Mouse (Mus musculus) heart, adult 9 months (tissue): Measurements from ENCODE around the gene Dlst.
"Not testable (repeated sequence)": the region's sequence is repeated elsewhere in the genome, so short reads cannot be mapped to it uniquely, and the experiment has no call there.

Experiments
- DNase-seq, 2 experiments: peaks; one replicate each; pipeline ENCODE4 v3.0.0; 2022; ENCODE audit warnings: low spot score in 2 of 2

The Dlst gene

DNA sequence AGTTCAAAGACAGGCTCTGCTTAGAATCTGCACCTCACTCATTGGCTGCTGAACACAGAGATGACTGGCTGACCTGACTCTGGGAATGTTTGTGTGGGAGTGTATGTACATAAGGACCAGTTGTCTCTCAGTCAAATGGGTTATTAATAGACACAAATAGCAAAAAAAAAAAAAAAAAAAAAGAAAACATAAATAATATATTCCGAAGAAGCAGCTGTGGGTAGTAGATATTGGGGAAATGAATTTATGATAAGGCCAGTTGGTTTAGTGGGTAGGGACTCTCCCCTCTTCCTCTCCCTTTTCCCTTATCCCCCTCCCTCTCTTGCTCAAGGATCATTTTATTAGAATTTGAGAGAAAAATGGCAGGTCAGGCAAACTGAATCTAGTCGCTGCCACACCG, 3.3 kb downstream of the Dlst start:
- DNase-seq: no peak

DNA sequence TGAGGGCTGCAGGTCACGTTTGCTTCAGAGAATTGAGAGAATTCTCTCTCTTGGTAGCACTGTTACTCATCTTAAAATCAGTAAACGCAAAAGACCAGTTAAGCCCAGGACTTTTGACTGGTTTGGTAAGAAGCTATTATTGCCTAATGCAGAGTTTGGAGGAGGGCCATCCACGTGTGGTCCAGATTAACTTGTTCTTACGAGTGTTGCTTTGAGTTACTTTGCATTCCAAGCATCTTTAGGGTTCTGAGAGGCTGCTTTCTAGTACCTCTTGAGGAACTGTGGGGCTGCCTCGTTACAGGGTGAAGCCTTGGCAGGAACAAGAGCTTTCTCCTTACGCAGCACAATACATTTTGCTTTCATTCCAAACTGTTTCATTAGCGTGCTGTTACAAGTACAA, 5.0 kb downstream of the Dlst start:
- no peak for DNase-seq

- DNase-seq: no peak
These were observed 11.3 kb downstream of the Dlst start for GRCm38 (mm10) chr12:85121806-85122459.

DNA sequence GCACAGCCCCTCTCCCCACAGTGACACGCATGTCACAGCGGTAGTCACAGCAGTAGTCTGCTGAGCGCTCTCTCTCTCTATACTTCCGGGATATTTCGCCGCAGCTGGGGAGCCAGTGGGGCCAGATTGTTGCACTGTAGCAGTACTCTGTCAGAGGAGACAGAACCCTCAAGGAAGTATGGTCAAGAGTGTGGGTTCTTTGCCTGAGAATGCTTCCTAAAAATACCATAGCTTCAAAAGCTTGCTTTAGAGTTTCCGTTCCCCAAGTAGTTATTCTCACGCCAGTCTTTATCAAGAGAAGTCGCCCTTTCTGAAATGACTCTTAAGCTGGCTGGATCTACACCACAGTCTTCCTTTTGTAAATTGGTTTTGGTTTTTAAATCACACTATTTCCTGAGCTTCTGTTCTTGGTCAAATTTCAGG, 12.5 kb downstream of the Dlst start:
- no peak for DNase-seq

GRCm38 (mm10) chr12:85123645-85124044, 13.0 kb downstream of the Dlst start:
- no peak for DNase-seq

DNA sequence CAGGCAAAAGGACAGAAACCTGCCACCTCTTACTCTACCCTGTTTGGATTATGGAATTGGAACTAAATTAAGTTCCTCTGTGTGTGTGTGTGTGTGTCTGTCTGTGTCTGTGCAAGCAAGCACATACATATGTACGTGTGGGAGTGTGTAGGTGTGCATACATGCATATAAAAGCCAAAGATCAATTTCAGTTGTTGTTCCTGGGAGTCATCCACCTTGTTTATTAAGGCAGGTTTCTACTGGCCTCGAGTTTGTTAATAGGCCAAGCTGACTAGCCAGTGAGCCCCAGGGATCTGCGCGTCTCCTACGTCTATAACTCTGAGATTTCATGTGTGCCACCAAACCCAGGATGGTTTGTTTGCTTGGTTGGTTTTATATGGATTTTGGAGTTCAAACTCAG, 14.1 kb downstream of the Dlst start:
- DNase-seq: no peak

DNA sequence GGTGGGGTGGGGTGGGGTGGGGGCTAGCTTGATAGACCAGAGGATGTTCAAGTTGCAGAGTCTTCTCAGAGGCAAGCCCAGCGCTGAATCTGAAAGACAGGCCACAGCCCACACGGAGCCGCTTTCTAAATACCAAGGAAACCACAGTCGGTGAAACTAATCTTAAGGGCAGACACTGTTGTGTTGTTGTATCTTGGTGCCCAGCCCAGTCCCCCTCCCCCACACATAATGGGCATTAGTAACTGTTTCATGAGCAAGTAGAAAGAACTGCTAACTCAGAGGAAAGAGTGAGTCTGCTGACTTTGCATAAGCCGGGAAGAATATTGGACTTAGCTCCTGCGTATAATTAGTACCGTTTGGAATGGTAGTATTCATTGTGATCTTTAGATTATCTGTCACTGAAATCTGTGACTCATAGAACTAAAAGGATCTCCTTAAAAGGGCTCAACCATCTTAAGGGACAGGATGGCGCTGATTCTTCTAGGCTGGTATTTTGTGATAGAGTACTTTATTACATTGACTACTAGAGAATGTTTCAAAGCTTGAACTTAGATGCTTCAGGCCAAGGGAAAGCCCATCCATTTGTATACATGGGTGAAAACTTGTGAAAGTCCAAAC, 16.5 kb downstream of the Dlst start:
- no peak for DNase-seq

DNA sequence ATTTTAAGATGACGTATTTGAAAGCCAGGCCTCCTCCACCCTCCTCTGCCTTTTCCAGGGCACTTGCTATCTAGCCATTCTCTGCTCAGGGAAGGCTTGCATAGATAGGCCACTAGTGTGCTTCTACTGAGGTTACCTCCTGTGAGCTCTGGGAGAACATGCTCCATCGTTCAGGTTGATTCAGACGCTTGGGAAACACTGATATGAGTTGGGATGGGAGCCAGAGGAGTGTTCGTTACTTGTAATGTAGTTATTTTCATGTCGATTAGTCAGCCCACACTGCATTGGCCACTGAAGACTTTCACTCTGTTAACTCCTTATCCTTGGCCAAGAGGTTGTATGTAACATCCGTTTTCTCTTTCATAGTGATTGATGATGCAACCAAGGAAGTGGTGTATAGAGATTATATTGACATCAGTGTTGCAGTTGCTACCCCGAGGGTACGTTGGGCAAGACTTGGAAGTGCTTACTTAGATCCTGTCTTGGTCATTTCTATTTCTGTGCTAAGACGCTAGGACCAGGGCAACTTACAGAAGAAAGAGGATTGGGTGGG, 18.9 kb downstream of the Dlst start:
- no peak for DNase-seq

GRCm38 (mm10) chr12:85131361-85131760, 20.7 kb downstream of the Dlst start:
- DNase-seq: no peak

GRCm38 (mm10) chr12:85134043-85134794, 23.6 kb downstream of the Dlst start:
- no peak for DNase-seq

- no peak for DNase-seq
These were observed 25.2 kb downstream of the Dlst start for GRCm38 (mm10) chr12:85135513-85136470.

- DNase-seq: no peak
These were observed 26.0 kb downstream of the Dlst start for GRCm38 (mm10) chr12:85136627-85137026.

- DNase-seq: no peak
These were observed 29.5 kb downstream of the Dlst start for GRCm38 (mm10) chr12:85140036-85140701.

GRCm38 (mm10) chr12:85141096-85141495, 30.5 kb downstream of the Dlst start:
- no peak for DNase-seq

DNA sequence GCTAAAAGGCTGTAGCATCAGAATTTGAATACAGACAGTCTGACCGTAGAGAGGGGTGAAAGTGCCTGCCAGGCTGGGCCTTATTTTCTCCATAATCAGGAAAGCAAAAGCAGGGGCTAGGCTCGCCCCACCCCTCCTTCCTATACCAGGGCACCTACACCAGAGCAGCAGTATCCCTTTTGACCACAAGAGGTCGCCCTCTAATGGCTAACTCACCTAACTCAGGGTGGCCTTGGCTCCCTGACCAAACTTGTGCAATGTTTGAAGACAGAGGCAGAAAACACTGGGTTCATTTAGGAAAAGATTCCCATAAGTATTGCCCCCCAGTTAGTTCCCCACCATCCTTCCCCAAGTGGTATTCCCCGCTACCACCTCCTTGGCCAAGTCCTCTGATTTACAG, 32.2 kb downstream of the Dlst start:
- peak; percentile 71 to 85 for DNase-seq

DNA sequence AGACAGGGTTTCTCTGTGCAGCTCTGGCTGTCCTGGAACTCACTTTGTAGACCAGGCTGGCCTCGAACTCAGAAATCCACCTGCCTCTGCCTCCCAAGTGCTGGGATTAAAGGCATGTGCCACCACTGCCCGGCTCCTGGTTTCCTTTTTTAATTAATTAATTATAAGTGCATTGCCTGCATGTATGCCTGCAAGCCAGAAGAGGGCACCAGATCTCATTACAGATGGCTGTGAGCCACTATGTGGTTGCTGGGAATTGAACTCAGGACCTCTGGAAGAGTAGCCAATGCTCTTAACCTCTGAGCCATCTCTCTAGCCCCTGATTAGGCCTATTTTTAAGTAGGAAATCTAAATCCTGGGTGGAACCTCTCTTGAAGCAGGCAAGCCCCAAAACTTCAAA, 33.6 kb downstream of the Dlst start:
- not testable (repeated sequence) for DNase-seq

- no peak for DNase-seq
These were observed 34.2 kb downstream of the Dlst start for GRCm38 (mm10) chr12:85144821-85145220.

DNA sequence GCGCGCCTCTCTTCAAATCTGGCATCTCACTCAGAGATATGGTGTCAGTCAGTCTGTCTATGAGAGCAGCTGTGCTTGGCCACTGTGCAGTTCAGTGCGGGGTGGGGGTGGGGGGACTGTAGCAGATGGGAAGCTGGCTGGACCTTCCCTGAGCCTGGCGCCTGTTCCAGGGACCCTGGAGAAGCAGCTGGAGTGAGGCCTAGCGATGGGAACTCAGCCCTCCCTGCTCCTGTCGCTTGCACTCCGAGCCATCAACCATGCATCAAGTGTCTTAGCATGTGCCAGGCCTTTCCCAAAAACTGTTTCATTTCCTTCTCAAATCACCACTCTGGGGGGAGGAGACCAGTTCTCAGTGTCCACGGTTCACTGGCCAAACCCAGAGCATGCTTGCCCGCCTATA, 35.0 kb downstream of the Dlst start:
- peak; percentile 73 to 79 for DNase-seq

DNA sequence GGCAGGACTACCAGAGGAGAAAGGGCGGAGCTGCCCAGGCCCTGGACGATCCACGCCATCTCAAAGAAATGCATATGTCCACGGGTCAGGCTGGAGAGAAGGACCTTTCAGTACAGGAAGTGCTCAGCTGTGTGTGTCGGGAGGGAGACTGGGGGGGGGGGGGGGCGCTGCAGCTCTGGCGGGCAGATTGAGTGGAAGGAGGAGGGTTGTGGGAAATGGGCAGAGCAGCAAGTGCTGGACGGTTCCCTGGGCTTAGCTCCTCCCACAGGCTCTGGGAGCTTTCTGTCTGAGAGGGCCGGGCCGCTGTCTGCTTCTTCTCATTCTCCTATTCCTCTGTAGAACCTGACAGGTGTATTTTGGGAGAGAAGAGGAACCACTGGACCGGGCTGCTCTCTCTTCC, 35.7 kb downstream of the Dlst start:
- no peak for DNase-seq

DNA sequence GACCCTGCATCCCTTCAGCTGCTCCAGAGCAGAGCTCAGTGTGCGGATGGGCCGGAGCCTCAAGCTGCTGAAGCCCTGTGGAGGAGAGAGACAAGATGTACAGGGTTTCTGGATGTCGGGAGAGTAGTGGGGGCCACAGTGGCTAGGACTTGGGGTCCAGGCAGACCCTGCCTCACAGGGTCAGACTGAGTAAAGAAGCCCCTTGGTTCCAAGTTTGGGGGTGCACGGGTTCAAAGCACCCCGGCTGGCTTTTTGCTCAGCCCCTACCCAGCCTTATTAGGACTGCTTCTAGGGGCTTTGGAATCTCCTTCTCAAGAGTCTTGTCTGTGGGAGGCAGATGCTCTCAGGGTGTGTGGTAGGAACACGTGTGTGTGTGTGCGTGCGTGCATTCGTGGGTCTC, 36.2 kb downstream of the Dlst start:
- no peak for DNase-seq
